Mouse (Mus musculus): ENCODE results near the gene Sidt2.

GRCm38 (mm10) chr9:45984409-45985228 lies 29.6 kb upstream of the Sidt2 start:
- no peak for TF ChIP-seq POLR2A (IDR thresholded peaks at IDR 0.05; ENCODE audit: borderline replicate concordance, low read depth, low read length)
- no peak for TF ChIP-seq CTCF (IDR thresholded peaks at IDR 0.05; ENCODE audit: low read depth, low read length)

Measured in bone marrow macrophage, adult 2 months (primary cell).